Mouse (Mus musculus): Measurements from ENCODE around the gene Ndufs3.
"Not testable (repeated sequence)": the region's sequence is repeated elsewhere in the genome, so short reads cannot be mapped to it uniquely, and the experiment has no call there.

Ndufs3 gene

DNA sequence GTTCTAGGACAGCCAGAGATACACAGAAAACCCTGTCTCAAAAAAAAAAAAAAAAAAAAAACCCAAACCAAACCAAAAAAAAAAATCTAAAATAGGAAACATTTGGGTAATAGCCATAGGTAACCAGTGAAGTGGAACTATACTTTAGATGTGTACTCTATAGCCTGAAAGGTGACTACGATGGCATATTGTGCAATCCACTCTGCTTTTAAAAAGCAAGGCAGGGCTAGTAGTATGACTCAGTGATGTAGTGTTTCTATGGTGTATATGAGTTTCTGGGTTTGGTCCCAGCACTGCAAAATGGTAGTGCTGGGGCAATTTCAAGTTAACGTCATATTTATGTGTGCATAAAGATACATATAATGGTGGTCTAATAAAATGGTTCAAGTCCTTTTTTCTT, 2.1 kb upstream of the Ndufs3 start:
- no peak for DNase-seq (ENCODE audit: low spot score in 2 of 2)

DNA sequence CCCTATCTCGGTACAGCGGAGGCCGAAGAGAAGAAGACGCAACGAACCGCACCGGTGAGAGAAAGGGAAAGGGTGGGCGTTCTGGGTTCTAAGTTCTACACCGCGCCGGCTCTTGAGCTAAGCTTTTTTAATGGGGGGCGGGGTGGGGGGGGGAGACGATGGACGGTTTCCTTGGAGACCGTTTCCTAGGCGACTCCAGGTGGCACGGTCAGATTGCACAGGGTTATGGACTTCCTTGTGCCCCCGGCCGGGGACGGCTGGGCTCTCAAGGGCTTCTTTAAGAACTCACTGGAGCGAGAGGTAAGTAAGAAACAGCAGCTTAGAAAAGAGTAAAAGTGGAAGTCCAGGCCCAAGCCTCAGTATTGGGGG, 213 bp upstream of the Ndufs3 start:
- no peak for DNase-seq (ENCODE audit: low spot score in 2 of 2)

DNA sequence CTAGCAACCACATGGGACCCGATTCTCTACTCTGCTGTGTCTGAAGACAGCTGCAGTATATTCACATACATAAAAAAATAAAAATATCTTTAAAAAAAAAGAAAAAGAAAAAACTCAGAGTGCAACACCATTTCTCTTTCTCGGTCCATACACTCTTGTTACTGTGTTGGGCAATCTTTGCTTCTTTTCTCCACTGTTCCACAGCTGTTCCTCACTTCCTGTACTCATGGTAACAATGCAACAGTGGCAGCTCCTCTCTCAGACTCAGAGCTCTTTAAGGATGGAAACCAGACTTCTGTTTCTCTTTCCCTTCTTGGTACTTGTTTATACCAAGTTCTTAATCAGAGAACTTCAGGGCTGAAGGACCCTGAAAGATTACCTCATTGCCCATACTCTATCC, 1.2 kb downstream of the Ndufs3 start:
- DNase-seq (ENCODE audit: low spot score in 2 of 2), result no peak

DNA sequence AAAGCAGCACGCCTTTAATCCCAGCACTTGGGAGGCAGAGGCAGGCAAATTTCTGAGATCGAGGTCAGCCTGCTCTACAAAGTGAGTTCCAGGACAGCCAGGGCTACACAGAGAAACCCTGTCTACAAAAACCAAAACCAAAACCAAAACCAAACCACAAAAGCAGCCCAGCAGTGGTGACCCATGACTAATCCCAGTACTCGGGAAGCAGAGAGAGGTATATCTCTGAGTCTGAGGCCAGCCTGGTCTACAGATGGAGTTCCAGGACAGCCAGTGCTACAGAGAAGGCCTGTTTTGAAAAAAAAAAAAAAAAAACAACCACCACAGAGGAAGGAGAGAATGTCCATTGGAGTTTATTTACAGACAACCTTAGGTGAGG, 10.3 kb downstream of the Ndufs3 start:
- DNase-seq (ENCODE audit: low spot score in 2 of 2), result not testable (repeated sequence)

DNA sequence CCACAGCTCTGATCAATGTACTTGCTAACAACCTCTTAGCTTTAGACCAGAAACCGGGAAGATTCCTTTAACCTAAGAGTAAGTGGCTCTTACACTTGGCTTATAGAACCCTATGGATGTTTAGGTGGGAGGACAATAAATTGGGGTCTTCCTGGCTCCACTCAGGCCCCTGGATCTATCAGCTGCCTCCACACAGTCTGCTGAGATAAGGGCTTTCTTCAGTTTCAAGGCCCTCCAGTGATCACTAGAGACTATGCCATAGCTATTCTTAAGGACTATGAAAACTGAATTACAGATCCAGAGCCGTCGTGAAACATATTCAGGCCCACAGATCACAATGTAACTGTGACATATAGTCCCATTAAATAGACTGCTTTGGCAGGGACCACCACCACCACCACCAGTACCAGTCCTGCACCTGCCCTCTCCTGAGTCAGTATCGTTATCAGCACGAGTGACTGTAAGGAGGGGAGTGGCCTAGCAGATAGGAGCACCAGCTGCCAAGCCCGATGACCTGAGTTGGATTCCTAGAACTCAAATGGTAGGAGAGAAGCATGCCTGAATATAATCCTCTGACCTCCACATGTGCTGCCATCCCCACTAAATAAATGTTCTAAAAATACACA, 10.8 kb downstream of the Ndufs3 start:
- no peak for DNase-seq (ENCODE audit: low spot score in 2 of 2)

GRCm38 (mm10) chr2:90889550-90890548, 14.8 kb downstream of the Ndufs3 start:
- DNase-seq (ENCODE audit: low spot score in 2 of 2), result peak in 1 of 2 experiments; percentile 20

- DNase-seq (ENCODE audit: low spot score in 2 of 2), result no peak
Observed at GRCm38 (mm10) chr2:90887627-90888026, 17.0 kb downstream of the Ndufs3 start.

- DNase-seq (ENCODE audit: low spot score in 2 of 2), result no peak
Observed at GRCm38 (mm10) chr2:90886436-90886835, 18.2 kb downstream of the Ndufs3 start.

GRCm38 (mm10) chr2:90885218-90886041, 19.2 kb downstream of the Ndufs3 start, which contains the start of gene C1qtnf4:
Gene C1qtnf4, plus strand, starts transcription at chr2:90885860.
- DNase-seq (ENCODE audit: low spot score in 2 of 2), result peak; percentile 52 to 57

DNA sequence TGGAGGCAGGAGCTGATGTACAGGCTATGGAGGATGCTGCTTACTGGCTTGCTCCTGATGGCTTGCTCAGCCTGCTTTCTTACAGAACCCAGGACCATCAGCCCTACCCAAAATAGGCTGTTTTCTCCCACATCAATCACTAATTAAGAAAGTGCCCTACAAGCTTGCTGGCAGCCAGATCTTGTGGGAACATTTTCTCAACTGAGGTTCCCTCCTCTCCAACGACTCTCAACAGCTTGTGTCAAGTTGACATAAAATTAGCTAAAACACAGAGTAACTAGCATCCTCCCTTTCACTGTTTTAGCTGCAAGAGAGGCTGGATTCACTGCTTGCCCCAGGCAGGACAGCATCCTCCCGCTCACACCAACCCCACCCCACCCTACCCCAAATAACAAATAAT, 22.8 kb downstream of the Ndufs3 start:
- DNase-seq (ENCODE audit: low spot score in 2 of 2), result no peak

DNA sequence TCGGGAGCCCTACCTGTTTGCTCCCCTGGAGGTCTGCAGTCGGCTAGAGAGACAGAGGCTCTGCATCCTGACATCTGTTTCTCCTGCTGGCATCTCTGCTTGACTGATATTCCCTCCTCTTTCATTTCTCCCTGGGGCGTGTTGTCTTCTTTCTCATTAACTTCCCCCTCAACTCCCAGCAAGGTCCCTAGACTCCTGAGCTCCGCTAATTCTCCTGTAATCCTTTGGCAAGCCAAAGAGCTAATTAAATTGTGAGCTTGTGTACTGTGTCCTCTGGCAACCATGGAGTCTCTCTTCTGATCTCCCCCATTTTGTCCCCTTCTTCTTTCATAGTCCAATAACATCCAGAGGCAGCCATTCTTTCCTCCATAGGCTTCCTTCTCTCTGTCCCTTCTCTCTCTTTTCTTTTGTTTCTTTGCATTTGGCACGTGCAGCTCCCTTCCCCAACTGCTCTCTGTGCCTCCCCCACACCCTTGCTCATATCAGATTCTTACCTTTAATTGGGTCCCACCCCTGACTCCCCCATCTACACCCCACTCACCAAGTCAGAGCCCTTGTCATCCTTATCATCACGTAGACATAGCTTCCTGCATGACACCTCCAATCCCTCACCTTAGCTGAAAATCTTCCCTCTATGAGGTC, 24.4 kb downstream of the Ndufs3 start:
- DNase-seq (ENCODE audit: low spot score in 2 of 2), result no peak

- DNase-seq (ENCODE audit: low spot score in 2 of 2), result no peak
Observed at GRCm38 (mm10) chr2:90879419-90879818, 25.2 kb downstream of the Ndufs3 start.

DNA sequence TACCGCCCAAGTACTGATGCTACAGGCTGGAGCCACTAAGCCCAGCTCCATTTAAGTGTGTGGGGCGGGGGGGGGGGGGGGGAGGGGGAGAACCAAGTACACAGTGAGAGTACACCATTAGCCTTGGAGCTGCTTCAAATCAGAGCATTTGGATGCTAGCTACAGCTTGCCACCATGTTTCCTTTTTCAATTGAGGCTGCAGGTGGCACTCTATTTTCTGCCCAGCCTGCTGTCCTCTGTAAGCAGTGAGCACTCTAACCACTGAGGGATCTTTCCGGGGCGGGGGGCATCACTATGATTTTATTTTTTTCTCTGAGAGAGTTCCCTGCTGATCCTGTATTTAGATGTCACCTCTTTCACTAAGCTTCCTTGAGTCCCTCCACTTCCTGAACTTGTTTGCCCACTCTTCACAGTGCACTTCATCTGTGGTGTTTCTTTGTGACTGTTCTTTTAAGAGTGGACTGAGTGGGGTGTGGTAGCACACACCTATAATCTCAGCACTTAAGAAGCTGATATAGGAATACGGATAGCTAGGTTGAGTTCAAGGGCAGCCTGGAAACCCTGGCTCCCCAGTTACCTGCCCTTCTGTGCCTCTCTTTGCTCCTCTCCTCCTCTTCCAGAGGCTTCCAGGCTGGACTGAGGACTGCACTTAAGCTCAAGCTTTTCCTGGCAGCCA, 26.9 kb downstream of the Ndufs3 start:
- no peak for DNase-seq (ENCODE audit: low spot score in 2 of 2)

DNA sequence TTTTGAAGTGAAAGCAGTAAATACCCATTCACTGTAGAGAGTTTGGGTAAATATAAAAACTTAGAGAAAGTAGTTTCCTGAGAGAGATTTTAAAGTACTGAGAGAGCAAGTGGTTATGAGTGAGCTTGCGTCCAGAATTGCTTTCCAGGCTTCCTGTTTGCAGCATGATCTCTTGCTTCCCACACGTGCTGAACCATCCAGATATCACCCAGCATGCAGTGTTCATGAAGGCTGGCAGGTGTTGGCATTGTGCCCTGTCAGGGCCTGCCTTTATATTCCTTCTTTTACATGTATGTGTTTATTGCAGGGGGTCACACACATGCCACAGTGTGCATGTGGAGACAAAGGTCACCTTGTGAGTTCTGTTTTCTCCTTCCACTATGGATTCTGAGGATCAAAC, 29.4 kb downstream of the Ndufs3 start:
- no peak for DNase-seq (ENCODE audit: low spot score in 2 of 2)

DNA sequence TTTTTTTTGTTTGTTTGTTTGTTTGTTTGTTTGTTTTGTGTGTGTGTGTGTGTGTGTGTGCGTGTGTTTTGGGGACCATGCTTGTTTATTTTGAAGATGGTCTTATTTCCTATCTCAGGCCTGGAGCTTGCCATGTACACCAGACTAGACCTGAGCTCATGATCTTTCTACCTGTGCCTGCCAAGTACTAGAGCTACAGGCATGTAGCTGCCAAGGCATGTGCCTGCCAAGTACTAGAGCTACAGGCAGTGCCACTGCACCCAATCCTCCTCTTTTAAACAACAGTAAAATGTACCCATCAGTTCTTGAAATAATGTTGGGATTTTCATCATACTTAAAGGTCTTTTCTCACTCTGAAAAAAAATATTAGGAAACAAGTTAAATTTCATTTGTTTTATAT, 30.6 kb downstream of the Ndufs3 start:
- DNase-seq (ENCODE audit: low spot score in 2 of 2), result no peak

DNA sequence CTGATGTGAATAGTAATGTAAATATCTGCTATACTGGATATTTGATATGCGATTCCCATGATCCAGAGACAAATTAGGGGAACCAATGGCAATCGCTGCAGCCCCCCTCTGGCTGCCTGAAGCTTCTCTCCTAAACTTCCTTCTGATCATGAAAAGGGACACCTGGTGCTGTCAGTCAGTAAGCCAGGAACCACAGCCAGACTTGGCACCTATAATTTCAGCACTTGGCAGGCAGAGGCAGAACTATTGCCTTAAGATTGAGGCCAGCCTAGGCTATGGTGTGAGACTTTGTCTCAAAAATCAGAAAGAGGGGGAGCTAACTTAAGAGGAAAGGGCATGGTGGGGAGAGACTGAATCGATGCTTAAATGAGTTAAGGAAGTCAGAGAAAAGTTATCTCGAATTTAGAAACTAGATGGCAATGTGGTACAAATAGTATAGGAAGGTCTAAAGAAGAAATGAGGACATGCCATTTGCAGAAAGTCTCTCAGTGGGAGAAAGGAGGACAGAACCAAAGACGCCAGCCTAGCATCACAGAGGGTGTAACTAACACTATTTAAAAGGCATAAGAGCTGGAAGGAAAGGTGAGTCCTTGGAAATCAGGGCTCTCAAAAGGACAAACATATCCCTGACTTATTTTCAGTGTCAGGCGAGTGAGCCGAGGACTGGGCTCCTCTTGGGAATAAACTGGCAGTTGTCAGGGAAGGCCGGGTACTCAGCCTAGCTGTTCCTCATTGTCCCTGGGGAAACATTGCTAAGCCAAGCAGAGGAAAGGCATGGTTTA, 33.3 kb downstream of the Ndufs3 start:
- DNase-seq (ENCODE audit: low spot score in 2 of 2), result peak in 1 of 2 experiments; percentile 41

DNA sequence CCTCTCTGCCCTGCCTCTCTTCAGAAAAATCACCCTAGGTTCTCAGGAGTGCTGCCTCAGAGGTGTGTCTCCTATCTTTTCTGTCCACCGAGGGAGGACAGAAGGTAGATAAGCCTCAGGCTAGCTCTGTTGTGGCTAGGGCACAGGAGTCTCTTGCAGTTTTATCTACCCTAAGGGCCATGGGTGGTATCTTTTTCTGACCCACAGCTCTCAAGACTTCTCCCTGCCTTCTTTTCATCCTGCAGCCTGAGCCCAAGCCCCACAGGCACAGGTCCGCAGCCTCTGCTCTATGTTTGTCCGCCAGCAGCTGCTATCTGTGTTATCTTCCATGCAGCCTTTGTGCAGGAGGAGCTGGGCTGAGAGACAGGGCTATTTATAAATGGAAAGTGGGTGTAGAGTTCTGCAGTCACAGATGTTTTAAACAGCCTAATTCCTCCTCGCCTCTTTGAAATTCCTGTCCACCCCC, 34.5 kb downstream of the Ndufs3 start:
- DNase-seq (ENCODE audit: low spot score in 2 of 2), result peak; percentile 64 to 66

- peak; percentile 94 to 96 for DNase-seq (ENCODE audit: low spot score in 2 of 2)
Observed at GRCm38 (mm10) chr2:90866524-90866923, 38.1 kb downstream of the Ndufs3 start.

DNA sequence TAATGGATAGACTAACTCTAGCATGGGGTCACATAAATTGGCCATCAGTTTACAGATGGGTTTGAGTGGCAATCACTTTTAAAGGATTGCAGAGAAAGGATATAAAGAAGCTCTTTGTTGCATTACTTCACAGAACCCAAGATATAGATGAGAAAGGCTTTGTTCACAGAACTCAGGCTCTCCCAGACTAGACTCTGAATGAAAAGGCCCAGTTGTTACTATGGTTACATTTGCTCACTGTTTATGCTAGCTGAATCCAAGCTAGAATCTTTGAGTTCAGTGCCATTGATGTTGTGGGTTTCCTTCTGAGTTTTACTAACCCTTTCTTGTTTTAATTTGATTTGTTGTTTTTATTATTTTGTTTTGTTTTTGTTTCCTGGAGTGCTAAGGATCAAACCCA, 40.4 kb downstream of the Ndufs3 start:
- no peak for DNase-seq (ENCODE audit: low spot score in 2 of 2)

DNA sequence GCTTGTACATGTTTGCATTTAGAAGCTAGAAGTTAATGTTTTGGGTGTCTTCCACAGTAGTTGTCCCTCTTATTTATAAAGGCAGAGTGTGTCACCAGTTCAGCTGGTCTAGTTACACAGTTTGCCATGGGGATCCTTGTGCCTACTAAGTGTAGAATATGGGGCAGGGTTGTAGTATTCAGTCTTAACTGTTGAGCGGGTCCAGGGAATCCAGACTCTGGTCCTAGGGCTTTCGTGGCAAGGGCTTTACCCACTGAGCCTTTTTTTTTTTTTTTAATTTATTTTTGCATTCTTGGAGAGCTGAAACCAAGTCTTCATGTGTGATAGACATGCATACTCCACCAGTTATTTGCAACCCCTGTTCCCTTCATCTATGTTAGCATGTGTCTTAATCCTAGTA, 43.1 kb downstream of the Ndufs3 start:
- DNase-seq (ENCODE audit: low spot score in 2 of 2), result no peak
